Comparison of ENCODE assay signal across 12 mouse cellular contexts in genomic region chr17:26021728-26022341, GRCm38 (mm10). TPM values are rescaled to one million over a fixed set of nuclear protein-coding genes. Genes with fewer than 3 reads are reported as not detected.
DNase-seq lines count a peak whose midpoint lies in the region; ATAC-seq and TF ChIP-seq lines count a peak whose summit lies in the region.
"Had no signal": no experiment of that assay in that cellular context is flagged by ENCODE, and none has a peak within 500 bp of the region (broad histone marks: within the 10 kb centered on the region; RNA-seq: fewer than 3 reads in every experiment).

No protein-coding gene starts in this region.

- ATAC-seq in limb, embryonic 14.5 days (ENCODE audit: low FRiP score, low read depth) = no peak
- ATAC-seq in kidney, embryonic 15.5 days (replicated peaks; ENCODE audit: low FRiP score) = peak; percentile 86
- peak; percentile 70; the same call in 1 of the 2 replicates for ATAC-seq in liver, embryonic 12.5 days
- ATAC-seq in midbrain, postnatal 0 days (ENCODE audit: low FRiP score) = no peak
- no peak for ATAC-seq in forebrain, embryonic 13.5 days

- no peak overlapping the region for H3K4me3 ChIP-seq in limb, embryonic 14.5 days (replicated peaks; ENCODE audit: low read length)
- no peak overlapping the region for H3K4me3 ChIP-seq in limb, embryonic 10.5 days
- no peak overlapping the region for H3K4me3 ChIP-seq in kidney, embryonic 15.5 days (replicated peaks)
- no peak overlapping the region for H3K4me3 ChIP-seq in liver, embryonic 12.5 days
- no peak overlapping the region for H3K4me3 ChIP-seq in midbrain, postnatal 0 days (ENCODE audit: low read depth, low read length)
- no peak overlapping the region for H3K4me3 ChIP-seq in forebrain, embryonic 13.5 days
- H3K4me3 ChIP-seq: embryonic facial prominence, embryonic 12.5 days; limb, embryonic 12.5 days had no signal

- H3K27ac ChIP-seq in limb, embryonic 14.5 days (replicated peaks; ENCODE audit: low read depth, low read length) = no peak overlapping the region
- H3K27ac ChIP-seq in limb, embryonic 10.5 days = no peak overlapping the region
- peak overlapping the region; percentile 86 for H3K27ac ChIP-seq in kidney, embryonic 15.5 days
- H3K27ac ChIP-seq in liver, embryonic 12.5 days = peak overlapping the region; percentile 52
- H3K27ac ChIP-seq in midbrain, postnatal 0 days (ENCODE audit: low read depth, low read length) = no peak overlapping the region
- no peak overlapping the region for H3K27ac ChIP-seq in forebrain, embryonic 13.5 days
- H3K27ac ChIP-seq: embryonic facial prominence, embryonic 12.5 days; limb, embryonic 12.5 days had no signal

- no peak for TF ChIP-seq POLR2A in limb, embryonic 14.5 days (IDR thresholded peaks at IDR 0.05; ENCODE audit: borderline replicate concordance, extremely low read depth, insufficient read depth, insufficient read length)

- H3K4me1 ChIP-seq in limb, embryonic 14.5 days (ENCODE audit: control insufficient read depth, insufficient read depth, low read length) = no peaks in the 10 kb centered on the region
- 0 out of 2 replicates have a peak, but pooled peaks cover 2% of the 10 kb centered on the region for H3K4me1 ChIP-seq in limb, embryonic 10.5 days
- peaks cover 5% of the 10 kb centered on the region; the same call in 1 of the 2 replicates for H3K4me1 ChIP-seq in kidney, embryonic 15.5 days
- peaks cover 29% of the 10 kb centered on the region for H3K4me1 ChIP-seq in liver, embryonic 12.5 days
- no peaks in the 10 kb centered on the region for H3K4me1 ChIP-seq in midbrain, postnatal 0 days (ENCODE audit: insufficient read depth, low read length)
- H3K4me1 ChIP-seq in forebrain, embryonic 13.5 days = no peaks in the 10 kb centered on the region
- H3K4me1 ChIP-seq: embryonic facial prominence, embryonic 12.5 days; limb, embryonic 12.5 days had no signal

- peaks cover 40% of the 10 kb centered on the region for H3K36me3 ChIP-seq in limb, embryonic 14.5 days (ENCODE audit: control insufficient read depth, insufficient read depth, low read length)
- H3K36me3 ChIP-seq in limb, embryonic 10.5 days = peaks cover 56% of the 10 kb centered on the region
- H3K36me3 ChIP-seq in kidney, embryonic 15.5 days = peaks cover 19% of the 10 kb centered on the region
- no peaks in the 10 kb centered on the region for H3K36me3 ChIP-seq in liver, embryonic 12.5 days
- peaks cover 3% of the 10 kb centered on the region; the same call in 1 of the 2 replicates for H3K36me3 ChIP-seq in midbrain, postnatal 0 days (ENCODE audit: insufficient read depth, low read length)
- peaks cover 59% of the 10 kb centered on the region for H3K36me3 ChIP-seq in forebrain, embryonic 13.5 days (ENCODE audit: poor library complexity, severe bottlenecking)

- DNase-seq in limb, embryonic 14.5 days (ENCODE audit: low spot score) = no peak
- DNase-seq in limb, embryonic 10.5 days (ENCODE audit: low spot score) = no peak
- DNase-seq in testis, postnatal 14 days (ENCODE audit: low spot score) = peak; percentile 86
- DNase-seq in midbrain, postnatal 0 days (ENCODE audit: low spot score) = no peak
- DNase-seq in spleen, adult 12 weeks (ENCODE audit: low spot score) = no peak
- DNase-seq: adrenal gland, postnatal 25 days; cerebellum, adult 11-12 months had no signal

- H3K4me2 ChIP-seq in limb, embryonic 14.5 days (replicated peaks; ENCODE audit: low read depth, low read length, severe bottlenecking) = no peak overlapping the region
- peak overlapping the region; percentile 18; the same call in 1 of the 2 replicates for H3K4me2 ChIP-seq in kidney, embryonic 15.5 days
- peak overlapping the region; percentile 38; the same call in 1 of the 2 replicates for H3K4me2 ChIP-seq in liver, embryonic 12.5 days
- H3K4me2 ChIP-seq in midbrain, postnatal 0 days (ENCODE audit: low read depth, low read length, poor library complexity, severe bottlenecking) = no peak overlapping the region
- H3K4me2 ChIP-seq in forebrain, embryonic 13.5 days = no peak overlapping the region
- H3K4me2 ChIP-seq: embryonic facial prominence, embryonic 12.5 days; limb, embryonic 12.5 days had no signal

- WGBS in limb, embryonic 14.5 days = 66% methylated on average over 9 of the region's 9 CpGs
- WGBS in limb, embryonic 10.5 days = 74% methylated on average over 9 of the region's 9 CpGs
- WGBS in kidney, embryonic 15.5 days = 48% methylated on average over 9 of the region's 9 CpGs
- 36% methylated on average over 9 of the region's 9 CpGs for WGBS in liver, embryonic 12.5 days (ENCODE audit: insufficient replicate concordance)
- WGBS in midbrain, postnatal 0 days = 78% methylated on average over 9 of the region's 9 CpGs
- WGBS in forebrain, embryonic 13.5 days = 95% methylated on average over 9 of the region's 9 CpGs

- H3K9ac ChIP-seq in limb, embryonic 14.5 days (ENCODE audit: low read depth, low read length, severe bottlenecking) = peak overlapping the region; percentile 28; the same call in 1 of the 2 replicates
- no peak overlapping the region for H3K9ac ChIP-seq in kidney, embryonic 15.5 days
- no peak overlapping the region for H3K9ac ChIP-seq in liver, embryonic 12.5 days
- H3K9ac ChIP-seq in midbrain, postnatal 0 days (replicated peaks; ENCODE audit: low read length, poor library complexity, severe bottlenecking) = no peak overlapping the region
- H3K9ac ChIP-seq in forebrain, embryonic 13.5 days = no peak overlapping the region
- H3K9ac ChIP-seq: embryonic facial prominence, embryonic 12.5 days; limb, embryonic 12.5 days had no signal

- H3K27me3 ChIP-seq in limb, embryonic 14.5 days (ENCODE audit: control insufficient read depth, insufficient read depth, low read length) = no peaks in the 10 kb centered on the region
- H3K27me3 ChIP-seq in limb, embryonic 10.5 days (ENCODE audit: low read depth, poor library complexity, severe bottlenecking) = no peaks in the 10 kb centered on the region
- H3K27me3 ChIP-seq in kidney, embryonic 15.5 days = no peaks in the 10 kb centered on the region
- 0 out of 2 replicates have a peak, but pooled peaks cover 12% of the 10 kb centered on the region for H3K27me3 ChIP-seq in liver, embryonic 12.5 days (replicated peaks)
- H3K27me3 ChIP-seq in midbrain, postnatal 0 days (ENCODE audit: insufficient read depth, low read length) = no peaks in the 10 kb centered on the region
- no peaks in the 10 kb centered on the region for H3K27me3 ChIP-seq in forebrain, embryonic 13.5 days
- H3K27me3 ChIP-seq: embryonic facial prominence, embryonic 12.5 days; limb, embryonic 12.5 days had no signal

- TF ChIP-seq CTCF in midbrain, postnatal 0 days (IDR thresholded peaks at IDR 0.05) = no peak

- H3K9me3 ChIP-seq in limb, embryonic 14.5 days (ENCODE audit: control insufficient read depth, low read length) = no peaks in the 10 kb centered on the region
- H3K9me3 ChIP-seq in limb, embryonic 10.5 days (replicated peaks) = no peaks in the 10 kb centered on the region
- no peaks in the 10 kb centered on the region for H3K9me3 ChIP-seq in kidney, embryonic 15.5 days (replicated peaks)
- H3K9me3 ChIP-seq in liver, embryonic 12.5 days (replicated peaks) = no peaks in the 10 kb centered on the region
- H3K9me3 ChIP-seq in midbrain, postnatal 0 days (ENCODE audit: low read length) = no peaks in the 10 kb centered on the region
- no peaks in the 10 kb centered on the region for H3K9me3 ChIP-seq in forebrain, embryonic 13.5 days (replicated peaks)
- H3K9me3 ChIP-seq: embryonic facial prominence, embryonic 12.5 days; limb, embryonic 12.5 days had no signal

RNA-seq across cellular contexts. Expression of gene Capn15, which starts 36.2 kb away (rescaled TPM):
- polyA plus RNA-seq in limb, embryonic 14.5 days (2012; rRNA removed) = 50.1 and 70.4 TPM in 2 replicates
- polyA plus RNA-seq in limb, embryonic 14.5 days (2014; fragmentation: Nextera tagmentation; extraction: Ambion mirVana) = 31.0 and 31.2 TPM in 2 replicates
- polyA plus RNA-seq in limb, embryonic 10.5 days (2016; fragmentation: Nextera tagmentation; extraction: Ambion mirVana) = 38.7 and 38.9 TPM in 2 replicates
- polyA plus RNA-seq in kidney, embryonic 15.5 days (2015; fragmentation: Nextera tagmentation; extraction: Ambion mirVana) = 22.7 and 31.6 TPM in 2 replicates
- 20.4 and 21.3 TPM in 2 replicates for polyA plus RNA-seq in liver, embryonic 12.5 days (2016; fragmentation: Nextera tagmentation; extraction: Ambion mirVana)
- total RNA-seq in midbrain, postnatal 0 days (2014; rRNA removed) = 29.7 and 36.8 TPM in 2 replicates
- 14.7 and 20.1 TPM in 2 replicates for polyA plus RNA-seq in midbrain, postnatal 0 days (2015; fragmentation: Nextera tagmentation; extraction: Ambion mirVana)
- polyA plus RNA-seq in forebrain, embryonic 13.5 days (2015; fragmentation: Nextera tagmentation; extraction: Ambion mirVana) = 16.6 and 17.1 TPM in 2 replicates

RNA-seq across cellular contexts. Expression of gene Rab11fip3, which starts 47.5 kb away (rescaled TPM):
- polyA plus RNA-seq in limb, embryonic 14.5 days (2012; rRNA removed) = 39.0 and 47.9 TPM in 2 replicates
- 17.8 and 18.0 TPM in 2 replicates for polyA plus RNA-seq in limb, embryonic 14.5 days (2014; fragmentation: Nextera tagmentation; extraction: Ambion mirVana)
- 20.9 and 22.1 TPM in 2 replicates for polyA plus RNA-seq in limb, embryonic 10.5 days (2016; fragmentation: Nextera tagmentation; extraction: Ambion mirVana)
- 29.1 and 30.2 TPM in 2 replicates for polyA plus RNA-seq in kidney, embryonic 15.5 days (2015; fragmentation: Nextera tagmentation; extraction: Ambion mirVana)
- 4.2 and 4.3 TPM in 2 replicates for polyA plus RNA-seq in liver, embryonic 12.5 days (2016; fragmentation: Nextera tagmentation; extraction: Ambion mirVana)
- 34.7 and 35.7 TPM in 2 replicates for total RNA-seq in midbrain, postnatal 0 days (2014; rRNA removed)
- polyA plus RNA-seq in midbrain, postnatal 0 days (2015; fragmentation: Nextera tagmentation; extraction: Ambion mirVana) = 14.8 and 18.3 TPM in 2 replicates
- polyA plus RNA-seq in forebrain, embryonic 13.5 days (2015; fragmentation: Nextera tagmentation; extraction: Ambion mirVana) = 22.7 and 24.4 TPM in 2 replicates

Comparison
In these comparisons a context has a peak if more than half of its experiments do, and no peak if none do; other contexts are left out.
1. ATAC-seq: peak in kidney, embryonic 15.5 days (single experiment) and liver, embryonic 12.5 days (single experiment); none in limb, embryonic 14.5 days (single experiment), midbrain, postnatal 0 days (single experiment) and forebrain, embryonic 13.5 days (single experiment).
2. H3K27ac ChIP-seq: peak in kidney, embryonic 15.5 days (single experiment) and liver, embryonic 12.5 days (single experiment); none in limb, embryonic 14.5 days (single experiment), limb, embryonic 10.5 days (single experiment), midbrain, postnatal 0 days (single experiment) and forebrain, embryonic 13.5 days (single experiment).
3. H3K4me2 ChIP-seq: peak in kidney, embryonic 15.5 days (single experiment) and liver, embryonic 12.5 days (single experiment); none in limb, embryonic 14.5 days (single experiment), midbrain, postnatal 0 days (single experiment) and forebrain, embryonic 13.5 days (single experiment).